Mouse (Mus musculus): ENCODE measurements around the gene Sh3pxd2b.

Gene Sh3pxd2b

GRCm38 (mm10) chr11:32425043-32425658, 77.5 kb downstream of the Sh3pxd2b start:
- DNase-seq (ENCODE audit: low read depth), result no peak

- no peak for DNase-seq (ENCODE audit: low read depth)
Observed at GRCm38 (mm10) chr11:32427537-32427936, 79.9 kb downstream of the Sh3pxd2b start.

- peak; percentile 96 for DNase-seq (ENCODE audit: low read depth)
Observed at GRCm38 (mm10) chr11:32435410-32436060, 87.9 kb downstream of the Sh3pxd2b start.

DNA sequence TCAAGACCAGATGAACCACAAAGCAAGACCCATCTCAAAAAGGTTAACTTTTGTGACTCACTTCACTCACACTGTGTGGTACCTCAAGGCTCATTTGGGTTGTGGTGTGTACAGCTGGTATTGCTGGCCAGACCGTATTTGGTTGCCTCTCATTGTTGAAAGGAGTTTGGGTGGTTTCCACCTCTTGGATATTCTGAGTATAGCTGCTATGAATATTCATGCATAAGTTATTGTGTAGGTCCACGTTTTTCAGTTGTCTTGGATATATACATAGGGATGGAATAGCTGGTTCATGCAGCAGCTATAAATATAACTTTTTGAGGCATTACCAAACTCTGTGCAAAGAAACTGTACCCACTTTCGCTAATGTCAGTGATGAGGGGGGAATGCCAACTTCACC, 95.0 kb downstream of the Sh3pxd2b start:
- no peak for DNase-seq (ENCODE audit: low read depth)

- no peak for DNase-seq (ENCODE audit: low read depth)
Observed at GRCm38 (mm10) chr11:32444266-32444665, 96.6 kb downstream of the Sh3pxd2b start.

GRCm38 (mm10) chr11:32445135-32445534, 97.5 kb downstream of the Sh3pxd2b start:
- DNase-seq (ENCODE audit: low read depth), result no peak

DNA sequence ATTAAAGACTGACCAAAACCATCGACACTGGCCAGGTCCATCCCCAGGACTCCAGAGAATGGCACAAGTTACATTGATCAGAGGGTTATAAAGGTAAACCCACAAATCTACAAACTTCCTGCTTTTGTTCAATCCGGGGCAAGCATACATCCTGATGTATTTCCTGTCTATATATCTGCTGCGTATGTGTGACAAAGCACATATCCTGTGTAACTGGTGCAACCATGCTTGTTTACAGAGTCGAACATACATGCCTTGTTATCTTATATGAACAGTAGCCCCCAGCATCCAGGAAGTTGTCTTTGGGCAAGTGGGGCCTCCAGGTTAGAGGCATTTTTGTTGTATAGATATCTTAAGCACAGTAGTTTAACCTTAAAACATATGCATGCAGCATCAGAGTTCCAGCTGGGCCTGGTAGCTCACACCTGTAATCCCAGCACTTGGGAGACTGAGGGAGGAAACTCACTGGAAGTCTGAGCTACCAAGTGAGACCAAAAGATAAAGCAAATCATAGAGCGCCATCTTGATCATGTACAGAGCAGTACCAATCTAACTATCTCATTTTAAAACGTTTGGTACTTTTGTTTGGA, 98.1 kb downstream of the Sh3pxd2b start:
- DNase-seq (ENCODE audit: low read depth), result no peak

DNA sequence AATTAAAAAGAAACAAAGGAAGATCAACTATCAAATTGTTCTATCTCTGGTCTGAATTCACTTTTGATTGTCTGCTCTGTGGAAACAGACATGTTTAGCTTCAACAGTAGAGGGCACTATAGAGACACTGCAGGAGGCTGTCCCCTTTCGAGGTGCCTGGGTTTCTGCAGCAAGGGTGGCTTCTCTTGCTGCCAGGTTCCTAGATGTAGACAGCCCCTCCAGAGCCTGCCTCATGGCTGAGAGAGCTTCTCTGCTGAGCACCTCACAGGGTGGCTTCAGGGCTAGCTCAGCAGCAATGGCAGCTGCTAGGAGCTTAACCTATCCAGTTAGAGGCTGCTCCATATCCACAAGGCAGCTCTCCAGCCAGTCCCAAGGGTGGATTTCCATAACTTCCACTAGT, 102.6 kb downstream of the Sh3pxd2b start:
- DNase-seq (ENCODE audit: low read depth), result peak; percentile 74

GRCm38 (mm10) chr11:32451306-32451705, 103.7 kb downstream of the Sh3pxd2b start:
- peak; percentile 29 for DNase-seq (ENCODE audit: low read depth)

DNA sequence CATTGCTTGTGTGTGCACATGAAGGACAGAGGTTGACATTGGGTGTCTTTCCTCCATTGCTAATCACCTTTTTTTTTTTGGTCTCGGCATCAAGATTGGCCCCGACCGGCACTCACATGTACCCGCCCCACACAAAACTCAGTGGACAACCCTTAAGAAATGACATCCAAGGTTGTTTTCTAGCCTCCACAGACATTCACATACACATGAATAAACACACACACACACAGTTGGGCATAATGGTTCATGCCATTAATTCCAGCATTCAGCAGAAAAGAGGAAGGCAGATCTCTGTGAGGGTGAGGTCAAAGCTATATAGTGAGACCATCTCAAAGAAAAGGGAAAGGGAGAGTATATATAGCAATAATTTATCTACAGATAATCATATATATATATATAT, 105.1 kb downstream of the Sh3pxd2b start:
- DNase-seq (ENCODE audit: low read depth), result no peak

DNA sequence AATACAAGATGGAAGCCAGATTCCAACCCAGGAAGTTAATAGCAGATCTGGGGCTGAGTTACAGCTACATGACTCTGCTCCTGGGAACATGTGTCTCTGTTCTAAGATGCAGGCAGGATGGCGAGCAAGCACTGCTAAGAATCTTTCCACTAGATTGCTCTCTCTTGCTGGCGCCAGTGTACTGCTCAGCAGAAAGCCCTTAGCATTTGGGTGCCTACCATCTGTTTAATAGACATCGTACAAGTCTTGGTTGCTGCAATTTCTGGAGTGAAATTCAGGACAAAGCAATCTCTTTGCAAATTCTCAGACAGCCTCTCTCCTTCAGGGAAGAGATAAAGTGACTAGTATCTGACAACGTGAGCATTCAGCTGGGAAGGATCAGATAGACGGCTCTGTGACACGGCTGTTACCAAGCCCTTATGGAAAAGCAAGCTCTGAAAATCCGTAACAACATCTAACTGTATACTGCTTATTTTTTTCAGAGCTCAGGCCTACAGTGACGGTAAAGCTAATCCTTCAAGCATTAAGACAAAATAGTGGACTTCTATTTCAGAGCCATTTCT, 105.8 kb downstream of the Sh3pxd2b start:
- no peak for DNase-seq (ENCODE audit: low read depth)

- DNase-seq (ENCODE audit: low read depth), result peak; percentile 64
Observed at GRCm38 (mm10) chr11:32454231-32454799, 106.7 kb downstream of the Sh3pxd2b start.

DNA sequence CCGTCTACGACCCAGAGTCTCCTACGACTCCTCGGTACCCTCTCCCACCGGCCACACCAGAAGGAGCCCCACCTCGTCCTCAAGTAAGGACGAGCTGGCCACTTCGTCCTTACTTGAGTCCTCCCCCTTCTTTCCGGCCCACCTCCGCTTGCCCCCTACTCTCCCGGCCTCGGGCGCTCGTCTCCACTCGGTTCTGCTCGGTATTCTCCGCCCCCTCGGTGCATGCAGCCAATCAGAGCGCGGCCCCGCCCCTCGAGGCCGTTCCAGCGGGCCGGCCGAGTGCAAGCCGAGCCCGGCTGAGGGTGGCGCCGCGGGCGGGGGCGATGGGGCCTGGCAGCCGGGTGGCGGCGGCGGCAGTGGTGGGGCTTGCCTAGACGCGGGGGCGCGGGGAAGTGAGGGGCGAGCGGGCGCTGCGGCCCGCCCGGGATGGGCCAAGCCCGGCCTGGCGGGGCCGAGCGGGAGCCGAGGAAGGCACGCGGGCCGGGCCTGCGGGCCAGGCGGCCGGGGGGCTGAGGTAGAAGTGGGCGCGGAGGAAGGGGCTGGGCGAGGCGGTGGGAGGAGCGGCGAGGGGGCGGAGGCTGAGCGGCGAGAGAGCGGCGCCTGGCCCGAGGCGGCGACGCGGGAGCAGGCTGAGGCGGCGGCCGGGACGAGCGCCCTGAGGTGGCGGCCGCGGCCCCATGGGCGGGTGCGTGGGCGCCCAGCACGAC, 107.3 kb downstream of the Sh3pxd2b start, which contains the start of gene Ubtd2:
Ubtd2 (plus strand) TSS at position 571 of the 707 bp plus-strand sequence.
- DNase-seq (ENCODE audit: low read depth), result peak; percentile 97

DNA sequence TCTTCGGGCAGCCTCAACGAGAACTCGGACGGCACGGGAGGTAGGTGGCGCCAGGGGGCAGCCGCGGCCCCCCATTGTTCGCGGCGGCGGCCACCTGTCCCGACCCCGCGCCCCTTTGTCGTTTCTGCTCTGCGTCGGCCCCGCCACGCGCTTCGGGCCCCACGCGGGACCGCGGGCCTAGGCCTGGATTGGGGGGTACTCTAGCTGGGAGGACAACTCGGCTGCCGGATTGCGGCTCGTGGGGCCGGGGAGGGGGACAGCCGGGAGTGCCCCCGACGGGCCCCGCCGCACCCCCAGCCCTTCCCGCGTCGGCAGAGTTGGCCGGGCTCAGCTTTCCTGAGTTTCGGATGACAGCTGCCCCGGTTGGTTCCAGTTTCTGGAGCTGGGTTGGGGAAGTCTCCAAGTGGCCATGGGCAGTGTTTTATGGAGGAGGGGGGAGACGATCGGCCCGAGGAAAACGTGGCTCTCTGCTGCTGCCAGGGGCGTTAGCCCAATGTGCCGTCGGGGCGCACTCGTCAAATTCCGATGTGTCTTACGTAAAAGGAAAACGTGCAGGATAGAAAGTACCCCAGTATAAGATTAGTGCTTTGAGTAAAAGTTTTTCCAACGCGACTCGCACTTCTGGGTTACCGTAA, 108.0 kb downstream of the Sh3pxd2b start:
- peak; percentile 73 for DNase-seq (ENCODE audit: low read depth)

GRCm38 (mm10) chr11:32456356-32456755, 108.7 kb downstream of the Sh3pxd2b start:
- peak; percentile 7 for DNase-seq (ENCODE audit: low read depth)

GRCm38 (mm10) chr11:32464282-32464681, 116.7 kb downstream of the Sh3pxd2b start:
- DNase-seq (ENCODE audit: low read depth), result no peak

GRCm38 (mm10) chr11:32471925-32472324, 124.3 kb downstream of the Sh3pxd2b start:
- DNase-seq (ENCODE audit: low read depth), result no peak

DNA sequence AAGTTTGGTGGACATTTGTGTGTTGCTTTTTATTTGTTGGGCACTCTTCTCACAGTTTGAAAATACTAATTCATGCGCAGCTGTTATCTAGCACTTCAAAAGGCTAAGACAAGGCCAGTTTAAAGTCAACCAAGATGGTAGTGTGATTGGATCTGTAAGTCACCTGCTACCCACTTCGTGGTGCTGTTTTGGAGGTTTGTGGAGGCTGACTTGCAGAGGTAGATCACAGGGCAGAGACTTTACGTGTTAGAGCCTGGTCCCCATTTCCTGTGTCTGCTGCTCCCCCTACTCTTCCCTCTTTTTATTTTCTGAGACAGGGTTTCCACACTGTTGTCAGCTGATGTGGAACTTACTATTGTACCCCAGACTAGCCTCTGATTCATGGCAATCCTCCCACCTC, 127.1 kb downstream of the Sh3pxd2b start:
- no peak for DNase-seq (ENCODE audit: low read depth)

DNA sequence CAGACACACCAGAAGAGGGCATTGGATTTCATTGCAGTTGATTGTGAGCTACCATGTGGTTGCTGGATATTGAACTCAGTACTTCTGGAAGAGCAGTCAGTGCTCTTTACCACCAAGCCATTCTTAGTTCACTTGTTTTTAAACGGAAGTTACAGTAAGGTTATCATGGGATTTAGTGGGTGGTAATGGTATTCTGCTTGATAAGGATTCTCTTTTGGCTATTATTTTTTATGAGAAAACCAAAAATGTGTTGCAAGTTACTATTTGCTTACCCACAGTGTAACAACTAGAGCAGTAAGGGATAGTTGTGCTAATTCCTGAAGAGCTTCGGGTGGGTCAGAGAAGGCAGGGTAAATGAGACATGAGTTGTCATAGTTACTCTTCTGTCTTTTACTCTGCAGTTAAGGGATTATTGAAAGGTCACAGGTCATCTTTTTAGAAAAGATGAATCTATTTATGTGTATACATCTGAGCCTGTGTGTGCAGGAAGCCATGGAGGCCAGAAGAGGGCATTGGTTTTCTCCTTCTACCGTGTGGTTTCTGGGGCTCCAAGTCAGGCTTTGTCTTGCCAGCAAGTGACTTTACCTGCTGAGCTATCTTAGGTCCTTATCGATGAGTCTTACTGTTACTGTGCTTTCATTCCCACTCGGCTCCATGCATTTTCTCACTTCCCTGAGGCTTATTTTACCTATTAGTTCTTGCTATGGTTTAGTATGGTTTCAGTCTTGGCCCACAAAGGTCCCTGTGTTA, 128.0 kb downstream of the Sh3pxd2b start:
- no peak for DNase-seq (ENCODE audit: low read depth)

Data from NIH3T3 (cell line).